Mouse (Mus musculus) bone marrow, adult 2 months (tissue): ENCODE measurements at regions not wholly inside any gene's neighbourhood (a gene's known extent, or its start where the extent isn't known, plus 50 kb on each side); places are given as distances from the start of the nearest gene placed in this dataset.

Experiments
- CTCF ChIP-seq: fragments of 200-500 bp; IDR thresholded peaks from 2 replicates; pipeline ENCODE4 v1.5.1; 2011; ENCODE audit warnings: low read length, control low read depth; ENCODE audit not compliant: control insufficient read depth, insufficient read depth
- POLR2A ChIP-seq: fragments of 200-500 bp; IDR thresholded peaks from 2 replicates; pipeline ENCODE4 v1.6.1; 2011; ENCODE audit warnings: low read depth, mild to moderate bottlenecking, control low read depth, low read length, borderline replicate concordance; ENCODE audit not compliant: control insufficient read depth

- TF ChIP-seq CTCF (no peak), POLR2A (no peak)
Observed at GRCm38 (mm10) chr5:46968870-46969436, 1014.0 kb upstream of the Slit2 start.
